In genomic region chr6:90462181-90462706, GRCm38 (mm10) we compare ENCODE assay signal across 8 mouse cellular contexts. TPM values are rescaled to one million over a fixed set of nuclear protein-coding genes. Genes with fewer than 3 reads are reported as not detected.
A peak's percentile ranks its signal among the peaks of the same experiment; 100 is the strongest.
DNase-seq lines count a peak whose midpoint lies in the region; ATAC-seq and TF ChIP-seq lines count a peak whose summit lies in the region.

Klf15 (plus strand) TSS chr6:90462576.

- no peaks in the 10 kb centered on the region for H3K36me3 ChIP-seq in liver, embryonic 14.5 days (replicated peaks; ENCODE audit: control insufficient read depth, insufficient read depth, low read depth)
- no peaks in the 10 kb centered on the region for H3K36me3 ChIP-seq in neural tube, embryonic 15.5 days

- H3K9ac ChIP-seq in liver, embryonic 14.5 days (replicated peaks), result no peak within 1 kb of the TSS; the same call in 1 of the 2 replicates
- peak within 1 kb of the TSS; percentile 73 for H3K9ac ChIP-seq in neural tube, embryonic 15.5 days (replicated peaks)

- TF ChIP-seq CTCF in liver, embryonic 14.5 days (IDR thresholded peaks at IDR 0.05; ENCODE audit: low read depth), result no peak

- peak; percentile 82 for DNase-seq in Muller cell, postnatal 12 days (ENCODE audit: inconsistent ontology term)
- DNase-seq in cerebellum, adult 9-10 months, result peak; percentile 84
- DNase-seq in heart, postnatal 25 days (ENCODE audit: low spot score), result peak; percentile 79
- peak; percentile 87 for DNase-seq in layer of hippocampus, adult 11-12 months (ENCODE audit: low spot score)
- DNase-seq in liver, embryonic 14.5 days (ENCODE audit: low read depth in 3 of 3, low spot score in 3 of 3), result no peak

- H3K27ac ChIP-seq in liver, embryonic 14.5 days, result no peak within 1 kb of the TSS
- H3K27ac ChIP-seq in neural tube, embryonic 15.5 days (replicated peaks), result peak within 1 kb of the TSS; percentile 84

- no peak for TF ChIP-seq EP300 in liver, embryonic 14.5 days (IDR thresholded peaks at IDR 0.05; ENCODE audit: low read depth)

- H3K27me3 ChIP-seq in liver, embryonic 14.5 days (ENCODE audit: control insufficient read depth, insufficient read depth, low read length), result peaks cover 21% of the 10 kb centered on the region
- peaks cover 25% of the 10 kb centered on the region for H3K27me3 ChIP-seq in neural tube, embryonic 15.5 days (replicated peaks)

- ATAC-seq in frontal cortex, adult (ENCODE audit: low TSS enrichment), result peak; percentile 62
- ATAC-seq in liver, embryonic 14.5 days (ENCODE audit: insufficient read depth), result peak; percentile 19
- ATAC-seq in neural tube, embryonic 15.5 days (ENCODE audit: low FRiP score), result peak; percentile 84
- no peak for ATAC-seq in activated CD4-positive, CD25-positive, alpha-beta regulatory T cell, adult 4 months

- H3K4me3 ChIP-seq in liver, embryonic 14.5 days (ENCODE audit: insufficient read depth in 1 of 2, low read depth in 2 of 2, low read length in 2 of 2), result peak within 1 kb of the TSS; percentile 54 to 55
- H3K4me3 ChIP-seq in neural tube, embryonic 15.5 days (replicated peaks), result peak within 1 kb of the TSS; percentile 75

- peaks cover 0 to 5% of the 10 kb centered on the region in 2 experiments; a peak in 1 of 4 replicates for H3K4me1 ChIP-seq in liver, embryonic 14.5 days (replicated peaks; ENCODE audit: control insufficient read depth in 2 of 2, insufficient read depth in 2 of 2, low read length in 1 of 2)
- H3K4me1 ChIP-seq in neural tube, embryonic 15.5 days, result peaks cover 30% of the 10 kb centered on the region

- peak within 1 kb of the TSS; percentile 61 for H3K4me2 ChIP-seq in liver, embryonic 14.5 days (ENCODE audit: low read depth)
- peak within 1 kb of the TSS; percentile 100 for H3K4me2 ChIP-seq in neural tube, embryonic 15.5 days

- no peaks in the 10 kb centered on the region for H3K9me3 ChIP-seq in liver, embryonic 14.5 days (ENCODE audit: control insufficient read depth, low read length)
- no peaks in the 10 kb centered on the region for H3K9me3 ChIP-seq in neural tube, embryonic 15.5 days (replicated peaks)

- under 1% methylated on average over 70 of the region's 70 CpGs for WGBS in liver, embryonic 14.5 days (ENCODE audit: insufficient replicate concordance)
- 0% methylated on average over 54 of the region's 70 CpGs for WGBS in neural tube, embryonic 15.5 days

- intact Hi-C loops in heart, postnatal 25 days (cut with DNase I), result loop anchor here (2.0 to 10.0 kb wide), 2 partner anchors 47 to 263 kb away; no protein-coding TSS in a partner anchor

RNA-seq across cellular contexts. Expression of gene Klf15, which starts in this region (rescaled TPM):
- 10 to 100 TPM; 45.1 to 56.9 TPM for total RNA-seq in heart, postnatal 25 days (2021)
- polyA plus RNA-seq in liver, embryonic 14.5 days (2012; rRNA removed), result 7.1 and 7.6 TPM in 2 replicates
- 9.9 and 10.2 TPM in 2 replicates for polyA plus RNA-seq in liver, embryonic 14.5 days (2014; fragmentation: Nextera tagmentation; extraction: Ambion mirVana)
- 16.9 and 18.5 TPM in 2 replicates for polyA plus RNA-seq in neural tube, embryonic 15.5 days (2015; fragmentation: Nextera tagmentation; extraction: Ambion mirVana)
- polyA plus RNA-seq in activated CD4-positive, CD25-positive, alpha-beta regulatory T cell, adult 4 months (2017; shearing (Covaris generic)), result not detected

Comparison
In these comparisons a context has a peak if more than half of its experiments do, and no peak if none do; other contexts are left out.
1. RNA of gene Klf15 (polyA plus RNA-seq): 16.9 to 18.5 TPM in neural tube, embryonic 15.5 days and 7.1 to 10.2 TPM in liver, embryonic 14.5 days; not detected in activated CD4-positive, CD25-positive, alpha-beta regulatory T cell, adult 4 months; every median in the first group is over 4 times any median in the second.
2. DNase-seq: peak in Muller cell, postnatal 12 days (single experiment), cerebellum, adult 9-10 months (single experiment), heart, postnatal 25 days (single experiment) and layer of hippocampus, adult 11-12 months (single experiment); none in liver, embryonic 14.5 days (0 of 3).